Mouse (Mus musculus): ENCODE results near the gene Fgfbp1.

DNA sequence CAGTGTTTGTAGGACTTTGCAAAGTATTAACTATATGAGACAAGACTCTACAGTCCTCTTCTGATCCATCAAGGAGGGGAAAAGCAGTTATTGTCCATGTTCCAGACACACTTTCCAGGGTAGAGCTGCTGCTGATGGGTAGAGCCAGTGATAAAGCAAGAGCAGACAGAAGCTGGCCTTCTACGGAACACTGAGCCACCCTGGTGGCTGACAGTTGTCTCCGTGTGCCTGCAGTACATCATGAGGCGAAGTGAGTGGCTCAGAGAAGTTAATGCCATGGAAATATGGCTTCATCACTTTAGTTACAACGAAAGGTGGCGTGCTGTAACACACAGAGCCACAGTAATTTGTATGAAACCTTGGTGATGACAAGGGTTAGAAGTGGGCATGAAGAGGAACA, 7.4 kb upstream of the Fgfbp1 start:
- no peak for TF ChIP-seq MXI1 (IDR thresholded peaks at IDR 0.05; ENCODE audit: low read depth, low read length)
- no peak for TF ChIP-seq MAX (IDR thresholded peaks at IDR 0.05; ENCODE audit: low read length)
- no peak for TF ChIP-seq POLR2A (IDR thresholded peaks at IDR 0.05; ENCODE audit: low read depth, low read length)
- no peak for TF ChIP-seq ZNF384 (IDR thresholded peaks at IDR 0.05; ENCODE audit: low read depth, low read length)
- TF ChIP-seq ZMIZ1 (IDR thresholded peaks at IDR 0.05; ENCODE audit: low read depth, low read length) = no peak
- no peak for TF ChIP-seq BHLHE40 (IDR thresholded peaks at IDR 0.05; ENCODE audit: low read depth, low read length)

All from CH12.LX (cell line).